Mouse (Mus musculus) MEL (cell line): ENCODE results near the gene Upp2. TPM values are rescaled to one million over a fixed set of nuclear protein-coding genes. Genes with fewer than 3 reads are reported as not detected.

Source experiments
- DNase-seq: peaks from one replicate; pipeline ENCODE4 v3.0.0; 2011; ENCODE audit warnings: low read depth, low spot score
- H3K27ac ChIP-seq: 2 replicates; pipeline ENCODE4 v1.5.1; 2012; ENCODE audit warnings: low read depth, mild to moderate bottlenecking, control low read depth, low read length, moderate library complexity; ENCODE audit not compliant: control insufficient read depth
- H3K27me3 ChIP-seq, 2 experiments: fragments of 150-350 bp in 1 of 2; sonication (generic) in 1 of 2; 2 replicates each; pipeline ENCODE4 v1.6.1; 2012; ENCODE audit warnings: low read length in 2 of 2, mild to moderate bottlenecking in 2 of 2, improper control_type of control experiment in 1 of 2, moderate library complexity in 1 of 2; ENCODE audit not compliant: insufficient read depth in 2 of 2, control insufficient read depth in 1 of 2
- H3K36me3 ChIP-seq, 2 experiments: 2 replicates each; pipeline ENCODE4 v1.6.1; 2012 to 2014; ENCODE audit warnings: low read length in 2 of 2, improper control_type of control experiment in 1 of 2, inconsistent platforms in 1 of 2, mild to moderate bottlenecking in 1 of 2; ENCODE audit not compliant: insufficient read depth in 2 of 2, control insufficient read depth in 1 of 2
- H3K4me1 ChIP-seq, 2 experiments: fragments of 150-350 bp in 1 of 2; sonication (generic) in 1 of 2; 2 replicates each; pipeline ENCODE4 v1.6.1; 2012; ENCODE audit warnings: low read length in 2 of 2, improper control_type of control experiment in 1 of 2, mild to moderate bottlenecking in 1 of 2; ENCODE audit not compliant: insufficient read depth in 2 of 2, control insufficient read depth in 1 of 2
- H3K4me3 ChIP-seq, 2 experiments: fragments of 150-350 bp in 1 of 2; sonication (generic) in 1 of 2; 2 replicates each; pipeline ENCODE4 v1.5.1; 2012; ENCODE audit warnings: low read depth in 2 of 2, low read length in 2 of 2, mild to moderate bottlenecking in 2 of 2, moderate library complexity in 2 of 2, control low read depth in 1 of 2, improper control_type of control experiment in 1 of 2; ENCODE audit not compliant: control insufficient read depth in 1 of 2, insufficient read depth in 1 of 2
- H3K79me2 ChIP-seq: 2 replicates; pipeline ENCODE4 v1.6.1; 2012; ENCODE audit warnings: mild to moderate bottlenecking, low read length, moderate library complexity; ENCODE audit not compliant: control insufficient read depth, poor library complexity, insufficient read depth
- H3K9ac ChIP-seq: 2 replicates; pipeline ENCODE4 v1.6.1; 2012; ENCODE audit warnings: low read depth, mild to moderate bottlenecking, control low read depth, low read length, moderate library complexity; ENCODE audit not compliant: control insufficient read depth, poor library complexity, severe bottlenecking
- H3K9me3 ChIP-seq: fragments of 150-350 bp; sonication (generic); replicated peaks from 2 replicates; pipeline ENCODE4 v1.6.1; 2012; ENCODE audit warnings: mild to moderate bottlenecking, low read length, improper control_type of control experiment, moderate library complexity; ENCODE audit not compliant: insufficient read depth
- BHLHE40 ChIP-seq: IDR thresholded peaks from 2 replicates; pipeline ENCODE4 v1.6.1; 2012; ENCODE audit warnings: low read depth, mild to moderate bottlenecking, inconsistent platforms, low read length, improper control_type of control experiment, borderline replicate concordance
- CHD1 ChIP-seq: IDR thresholded peaks from 2 replicates; pipeline ENCODE4 v1.6.1; 2012; ENCODE audit warnings: low read depth, mild to moderate bottlenecking, inconsistent platforms, low read length, improper control_type of control experiment
- CTCF ChIP-seq, 3 experiments: IDR thresholded peaks in 2 of 3; conservative IDR thresholded peaks in 1 of 3; 2 replicates each; pipeline ENCODE4 v1.5.1; 2011 to 2012; ENCODE audit warnings: low read length in 3 of 3, low read depth in 2 of 3, mild to moderate bottlenecking in 2 of 3, improper control_type of control experiment in 1 of 3, inconsistent platforms in 1 of 3, mixed read lengths in 1 of 3, moderate library complexity in 1 of 3; ENCODE audit not compliant: control insufficient read depth in 1 of 3, insufficient read depth in 1 of 3, poor library complexity in 1 of 3, severe bottlenecking in 1 of 3
- ELF1 ChIP-seq: IDR thresholded peaks from 2 replicates; pipeline ENCODE4 v1.6.1; 2014; ENCODE audit warnings: low read depth, mild to moderate bottlenecking, inconsistent platforms, low read length, improper control_type of control experiment, moderate library complexity
- ETS1 ChIP-seq: IDR thresholded peaks from 2 replicates; pipeline ENCODE4 v1.6.1; 2012; ENCODE audit warnings: low read depth, mild to moderate bottlenecking, inconsistent platforms, low read length, improper control_type of control experiment, moderate library complexity
- HCFC1 ChIP-seq: IDR thresholded peaks from 2 replicates; pipeline ENCODE4 v1.6.1; 2012; ENCODE audit warnings: low read depth, mild to moderate bottlenecking, inconsistent platforms, low read length, improper control_type of control experiment, moderate library complexity
- KAT2A ChIP-seq: conservative IDR thresholded peaks from 2 replicates; pipeline ENCODE4 v1.6.1; 2012; ENCODE audit warnings: low read depth, low read length, improper control_type of control experiment, inconsistent platforms
- MAFK ChIP-seq: IDR thresholded peaks from 2 replicates; pipeline ENCODE4 v1.6.1; 2011; ENCODE audit warnings: low read depth, mild to moderate bottlenecking, low read length, improper control_type of control experiment, borderline replicate concordance
- MAX ChIP-seq: IDR thresholded peaks from 2 replicates; pipeline ENCODE4 v1.6.1; 2011; ENCODE audit warnings: low read length, improper control_type of control experiment
- MEF2A ChIP-seq: IDR thresholded peaks from 2 replicates; pipeline ENCODE4 v1.6.1; 2014; ENCODE audit warnings: low read depth, mild to moderate bottlenecking, inconsistent platforms, low read length, improper control_type of control experiment; ENCODE audit not compliant: poor library complexity, insufficient replicate concordance, severe bottlenecking; ENCODE audit errors: extremely low read depth
- MYC ChIP-seq: IDR thresholded peaks from 2 replicates; pipeline ENCODE4 v1.6.1; 2011; ENCODE audit warnings: low read depth, mild to moderate bottlenecking, low read length, improper control_type of control experiment, moderate library complexity
- NRF1 ChIP-seq: IDR thresholded peaks from 2 replicates; pipeline ENCODE4 v1.6.1; 2014; ENCODE audit warnings: low read depth, mild to moderate bottlenecking, inconsistent platforms, low read length, improper control_type of control experiment, moderate library complexity; ENCODE audit not compliant: poor library complexity, insufficient read depth, severe bottlenecking
- POLR2AphosphoS2 ChIP-seq: IDR thresholded peaks from 2 replicates; pipeline ENCODE4 v1.6.1; 2011; ENCODE audit warnings: low read length, improper control_type of control experiment
- POLR2AphosphoS5 ChIP-seq: IDR thresholded peaks from 2 replicates; pipeline ENCODE4 v1.6.1; 2012; ENCODE audit warnings: low read depth, borderline replicate concordance, mild to moderate bottlenecking, inconsistent platforms, low read length, moderate library complexity, mixed read lengths
- RCOR1 ChIP-seq: IDR thresholded peaks from 2 replicates; pipeline ENCODE4 v1.6.1; 2012; ENCODE audit warnings: low read depth, mild to moderate bottlenecking, inconsistent platforms, low read length, improper control_type of control experiment
- TBP ChIP-seq: IDR thresholded peaks from 2 replicates; pipeline ENCODE4 v1.8.0; 2011; ENCODE audit warnings: low read depth, low read length, improper control_type of control experiment
- TCF12 ChIP-seq: IDR thresholded peaks from 2 replicates; pipeline ENCODE4 v1.6.1; 2014; ENCODE audit warnings: low read depth, mild to moderate bottlenecking, inconsistent platforms, low read length, improper control_type of control experiment, moderate library complexity
- UBTF ChIP-seq: IDR thresholded peaks from 2 replicates; pipeline ENCODE4 v1.6.1; 2012; ENCODE audit warnings: low read depth, mild to moderate bottlenecking, inconsistent platforms, low read length, improper control_type of control experiment, moderate library complexity, borderline replicate concordance; ENCODE audit not compliant: insufficient read depth
- ZC3H11A ChIP-seq: IDR thresholded peaks from 2 replicates; pipeline ENCODE4 v1.6.1; 2012; ENCODE audit warnings: low read depth, mild to moderate bottlenecking, inconsistent platforms, low read length, improper control_type of control experiment
- ZNF384 ChIP-seq: IDR thresholded peaks from 2 replicates; pipeline ENCODE4 v1.6.1; 2012; ENCODE audit warnings: low read depth, mild to moderate bottlenecking, inconsistent platforms, low read length, improper control_type of control experiment
- polyA plus RNA-seq, 2 experiments: library from polyadenylated mRNA; stranded (reverse) in 1 of 2; unstranded in 1 of 2; fragments of >175 nt in 1 of 2; fragments of >200 nt in 1 of 2; gene quantifications; 2 replicates each; pipeline versions ENCODE4 v1.2.1 to v1.2.4; 2012; ENCODE audit warnings: low replicate concordance in 2 of 2, low read depth in 1 of 2; ENCODE audit not compliant: insufficient read length in 2 of 2, insufficient read depth in 1 of 2, missing spikeins in 1 of 2
- total RNA-seq: library from RNA; depleted of rRNA; stranded (reverse); fragments of 300-350 nt; gene quantifications from 2 replicates; pipeline ENCODE4 v1.2.3, GENCODE M21; 2012

The Upp2 gene
- total and polyA plus RNA-seq, 3 experiments, result not detected

- Histone ChIP-seq H3K27ac (no peak overlapping the region), H3K27me3 (no peaks in the 10 kb centered on the region), H3K36me3 (no peaks in the 10 kb centered on the region), H3K4me1 (no peaks in the 10 kb centered on the region), H3K79me2 (no peaks in the 10 kb centered on the region), H3K9me3 (no peaks in the 10 kb centered on the region), H3K4me3 (no peak overlapping the region), H3K9ac (no peak overlapping the region)
- DNase-seq, result no peak
- no peak for TF ChIP-seq MYC
- no peak for TF ChIP-seq RCOR1
- TF ChIP-seq ZC3H11A, result no peak
- no peak for TF ChIP-seq CHD1
- no peak for TF ChIP-seq TBP
- no peak for TF ChIP-seq TCF12
- TF ChIP-seq MAFK, result no peak
- no peak for TF ChIP-seq MAX
- TF ChIP-seq CTCF (IDR thresholded peaks at IDR 0.05 in 2 of 3, conservative IDR thresholded peaks at IDR 0.05 in 1 of 3; ENCODE audit: control insufficient read depth in 1 of 3, insufficient read depth in 1 of 3, low read depth in 2 of 3, low read length in 3 of 3, poor library complexity in 1 of 3, severe bottlenecking in 1 of 3), result no peak
- no peak for TF ChIP-seq ZNF384
- TF ChIP-seq NRF1, result no peak
- TF ChIP-seq MEF2A, result no peak
- no peak for TF ChIP-seq POLR2AphosphoS5
- TF ChIP-seq ELF1, result no peak
- no peak for TF ChIP-seq HCFC1
- no peak for TF ChIP-seq KAT2A
Measured at GRCm38 (mm10) chr2:58597556-58597955, 30.5 kb downstream of the Upp2 start.

GRCm38 (mm10) chr2:58599639-58600038, 32.5 kb downstream of the Upp2 start:
- no peaks in the 10 kb centered on the region for H3K36me3 ChIP-seq
- TF ChIP-seq POLR2AphosphoS2 (no peak), BHLHE40 (no peak), POLR2AphosphoS5 (no peak), ETS1 (no peak), UBTF (no peak)
- TF ChIP-seq, all 39 proteins: peak for 0
- Histone ChIP-seq H3K79me2 (no peaks in the 10 kb centered on the region), H3K9me3 (no peaks in the 10 kb centered on the region), H3K27me3 (no peaks in the 10 kb centered on the region), H3K4me1 (no peaks in the 10 kb centered on the region), H3K27ac (no peak overlapping the region), H3K9ac (no peak overlapping the region), H3K4me3 (no peak overlapping the region)
- no peak for DNase-seq
